Comparison of ENCODE assay signal across 23 mouse cellular contexts in the genomic region with DNA sequence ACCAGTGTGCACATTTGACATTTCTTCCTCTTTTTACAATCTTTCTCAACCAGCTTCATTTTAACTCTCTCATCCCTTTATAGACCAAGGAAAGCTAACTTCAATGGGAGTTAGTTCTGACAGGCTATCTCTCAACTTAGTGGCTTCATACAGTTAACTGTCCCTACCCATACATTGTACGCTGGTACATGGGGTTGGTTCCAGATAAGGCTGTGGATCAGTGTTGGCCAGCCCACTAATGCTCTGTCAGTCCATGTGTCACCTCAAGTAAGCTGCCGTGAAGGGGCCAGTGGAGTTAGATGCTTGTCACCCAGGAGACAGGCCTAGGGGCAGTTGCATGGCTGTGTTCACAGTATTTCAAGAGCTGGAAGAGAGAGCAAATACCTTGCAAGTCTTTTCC.
A peak's percentile ranks its signal among the peaks of the same experiment; 100 is the strongest.
DNase-seq lines count a peak whose midpoint lies in the region; ATAC-seq and TF ChIP-seq lines count a peak whose summit lies in the region.
"Had no signal": no experiment of that assay in that cellular context is flagged by ENCODE, and none has a peak within 500 bp of the region (broad histone marks: within the 10 kb centered on the region; RNA-seq: fewer than 3 reads in every experiment).

No protein-coding gene starts in this region.

- no peak overlapping the region for H3K9ac ChIP-seq in liver, embryonic 12.5 days
- H3K9ac ChIP-seq in liver, postnatal 0 days (replicated peaks) = no peak overlapping the region
- H3K9ac ChIP-seq in liver, embryonic 14.5 days (replicated peaks) = no peak overlapping the region
- H3K9ac ChIP-seq: embryonic facial prominence, embryonic 12.5 days; forebrain, embryonic 13.5 days; forebrain, embryonic 15.5 days; forebrain, postnatal 0 days had no signal

- H3K4me2 ChIP-seq in liver, embryonic 12.5 days = no peak overlapping the region
- H3K4me2 ChIP-seq in liver, postnatal 0 days (ENCODE audit: low read depth, low read length) = no peak overlapping the region
- H3K4me2 ChIP-seq in liver, embryonic 14.5 days (ENCODE audit: low read depth) = no peak overlapping the region
- H3K4me2 ChIP-seq: embryonic facial prominence, embryonic 12.5 days; forebrain, embryonic 13.5 days; forebrain, embryonic 15.5 days had no signal

- peak; percentile 63; the same call in 1 of the 2 replicates for ATAC-seq in liver, embryonic 12.5 days
- no peak for ATAC-seq in liver, postnatal 0 days
- peak; percentile 55 for ATAC-seq in common myeloid progenitor, adult 5-6 weeks (replicated peaks; ENCODE audit: low read depth, poor library complexity, severe bottlenecking)
- ATAC-seq in liver, embryonic 14.5 days (ENCODE audit: insufficient read depth) = peak; percentile 39; the same call in 1 of the 2 replicates
- ATAC-seq in megakaryocyte-erythroid progenitor cell, adult 5-6 weeks (replicated peaks; ENCODE audit: low FRiP score, low TSS enrichment, poor library complexity, severe bottlenecking) = peak; percentile 84
- ATAC-seq: activated CD4-positive, CD25-positive, alpha-beta regulatory T cell, adult 4 months; forebrain, embryonic 13.5 days; forebrain, embryonic 15.5 days; forebrain, postnatal 0 days; Patski had no signal

- DNase-seq in liver, postnatal 0 days = no peak
- DNase-seq in liver, embryonic 14.5 days (ENCODE audit: low read depth in 3 of 3, low spot score in 3 of 3) = no peak
- no peak for DNase-seq in gastrocnemius, adult 2 months
- no peak for DNase-seq in thymus, adult 2 months
- no peak for DNase-seq in midbrain, embryonic 10.5 days (ENCODE audit: low spot score)
- DNase-seq: adrenal gland, adult 8-10 months; adrenal gland, postnatal 14 days; adrenal gland, postnatal 36 days; cerebellum, adult 11-12 months; cerebellum, adult 2 months; cerebellum, adult 9-10 months; cerebellum, postnatal 10 days; cerebellum, postnatal 36 days; forebrain, postnatal 0 days had no signal

- no peak for TF ChIP-seq EP300 in liver, postnatal 0 days (IDR thresholded peaks at IDR 0.05; ENCODE audit: low read depth)
- no peak for TF ChIP-seq EP300 in liver, embryonic 14.5 days (IDR thresholded peaks at IDR 0.05; ENCODE audit: low read depth)

- H3K27ac ChIP-seq in liver, embryonic 12.5 days = no peak overlapping the region
- H3K27ac ChIP-seq in liver, postnatal 0 days (ENCODE audit: low read depth) = no peak overlapping the region
- no peak overlapping the region for H3K27ac ChIP-seq in liver, embryonic 14.5 days
- no peak overlapping the region for H3K27ac ChIP-seq in gastrocnemius, adult 2 months
- H3K27ac ChIP-seq in thymus, adult 2 months (ENCODE audit: control insufficient read depth, insufficient read depth, low read length) = no peak overlapping the region
- H3K27ac ChIP-seq in midbrain, embryonic 10.5 days (replicated peaks) = no peak overlapping the region
- H3K27ac ChIP-seq: embryonic facial prominence, embryonic 10.5 days; embryonic facial prominence, embryonic 12.5 days; forebrain, embryonic 13.5 days; forebrain, embryonic 15.5 days had no signal

- TF ChIP-seq POLR2A in thymus, adult 2 months (IDR thresholded peaks at IDR 0.05; ENCODE audit: control insufficient read depth, extremely low read depth, insufficient read depth, low read length, poor library complexity) = no peak

- H3K27me3 ChIP-seq in liver, embryonic 12.5 days (replicated peaks) = no peaks in the 10 kb centered on the region
- no peaks in the 10 kb centered on the region for H3K27me3 ChIP-seq in liver, postnatal 0 days (ENCODE audit: insufficient read depth, low read length)
- H3K27me3 ChIP-seq in liver, embryonic 14.5 days (ENCODE audit: control insufficient read depth, insufficient read depth, low read length) = no peaks in the 10 kb centered on the region
- no peaks in the 10 kb centered on the region for H3K27me3 ChIP-seq in thymus, adult 2 months (ENCODE audit: control insufficient read depth, insufficient read depth, low read length)
- H3K27me3 ChIP-seq in midbrain, embryonic 10.5 days (ENCODE audit: low read depth, poor library complexity, severe bottlenecking) = no peaks in the 10 kb centered on the region
- H3K27me3 ChIP-seq: embryonic facial prominence, embryonic 12.5 days; forebrain, embryonic 13.5 days; forebrain, embryonic 15.5 days; Patski had no signal

- H3K9me3 ChIP-seq in liver, embryonic 12.5 days (replicated peaks) = no peaks in the 10 kb centered on the region
- no peaks in the 10 kb centered on the region for H3K9me3 ChIP-seq in liver, postnatal 0 days (ENCODE audit: low read length)
- no peaks in the 10 kb centered on the region for H3K9me3 ChIP-seq in liver, embryonic 14.5 days (ENCODE audit: control insufficient read depth, low read length)
- no peaks in the 10 kb centered on the region for H3K9me3 ChIP-seq in midbrain, embryonic 10.5 days (replicated peaks)
- H3K9me3 ChIP-seq: embryonic facial prominence, embryonic 10.5 days; embryonic facial prominence, embryonic 12.5 days; forebrain, embryonic 13.5 days; forebrain, embryonic 15.5 days had no signal

- H3K4me1 ChIP-seq in liver, embryonic 12.5 days = 0 out of 2 replicates have a peak, but pooled peaks cover 2% of the 10 kb centered on the region
- H3K4me1 ChIP-seq in liver, postnatal 0 days (ENCODE audit: insufficient read depth) = no peaks in the 10 kb centered on the region
- no peaks in the 10 kb centered on the region for H3K4me1 ChIP-seq in liver, embryonic 14.5 days (replicated peaks; ENCODE audit: control insufficient read depth in 2 of 2, insufficient read depth in 2 of 2, low read length in 1 of 2)
- H3K4me1 ChIP-seq in thymus, adult 2 months (replicated peaks; ENCODE audit: control insufficient read depth, insufficient read depth, low read length) = no peaks in the 10 kb centered on the region
- no peaks in the 10 kb centered on the region for H3K4me1 ChIP-seq in midbrain, embryonic 10.5 days
- H3K4me1 ChIP-seq: embryonic facial prominence, embryonic 10.5 days; embryonic facial prominence, embryonic 12.5 days; forebrain, embryonic 13.5 days; forebrain, embryonic 15.5 days had no signal

- intact Hi-C loops in gastrocnemius, adult 2 months (cut with DNase I) = no loop called here

- H3K4me3 ChIP-seq in liver, embryonic 12.5 days = no peak overlapping the region
- no peak overlapping the region for H3K4me3 ChIP-seq in liver, postnatal 0 days (ENCODE audit: low read depth, low read length)
- H3K4me3 ChIP-seq in liver, embryonic 14.5 days (ENCODE audit: insufficient read depth in 1 of 2, low read depth in 2 of 2, low read length in 2 of 2) = no peak overlapping the region
- no peak overlapping the region for H3K4me3 ChIP-seq in gastrocnemius, adult 2 months
- no peak overlapping the region for H3K4me3 ChIP-seq in thymus, adult 2 months (ENCODE audit: control insufficient read depth, insufficient read depth, low read length)
- H3K4me3 ChIP-seq in midbrain, embryonic 10.5 days = no peak overlapping the region
- H3K4me3 ChIP-seq: embryonic facial prominence, embryonic 10.5 days; embryonic facial prominence, embryonic 12.5 days; forebrain, embryonic 13.5 days; forebrain, embryonic 15.5 days had no signal

- TF ChIP-seq CTCF in liver, postnatal 0 days (IDR thresholded peaks at IDR 0.05; ENCODE audit: low read depth) = no peak
- no peak for TF ChIP-seq CTCF in liver, embryonic 14.5 days (IDR thresholded peaks at IDR 0.05; ENCODE audit: low read depth)
- TF ChIP-seq CTCF in gastrocnemius, adult 2 months (IDR thresholded peaks at IDR 0.05) = no peak
- TF ChIP-seq CTCF in thymus, adult 2 months (IDR thresholded peaks at IDR 0.05; ENCODE audit: borderline replicate concordance, control insufficient read depth, extremely low read depth, insufficient read depth, low read length, poor library complexity) = no peak

- WGBS in liver, embryonic 12.5 days (ENCODE audit: insufficient replicate concordance) = 27% methylated on average over 2 of the region's 2 CpGs
- WGBS in liver, postnatal 0 days (ENCODE audit: insufficient replicate concordance) = 57% methylated on average over 2 of the region's 2 CpGs
- 32% methylated on average over 2 of the region's 2 CpGs for WGBS in liver, embryonic 14.5 days (ENCODE audit: insufficient replicate concordance)
- 94% methylated on average over 2 of the region's 2 CpGs for WGBS in thymus, adult 2 months
- 86% methylated on average over 2 of the region's 2 CpGs for WGBS in midbrain, embryonic 10.5 days

- H3K36me3 ChIP-seq in liver, embryonic 12.5 days = no peaks in the 10 kb centered on the region
- H3K36me3 ChIP-seq in liver, postnatal 0 days (replicated peaks; ENCODE audit: insufficient read depth, low read length) = no peaks in the 10 kb centered on the region
- H3K36me3 ChIP-seq in liver, embryonic 14.5 days (replicated peaks; ENCODE audit: control insufficient read depth, insufficient read depth, low read depth) = no peaks in the 10 kb centered on the region
- no peaks in the 10 kb centered on the region for H3K36me3 ChIP-seq in thymus, adult 2 months (ENCODE audit: control insufficient read depth, insufficient read depth, low read length)
- H3K36me3 ChIP-seq in midbrain, embryonic 10.5 days = no peaks in the 10 kb centered on the region
- H3K36me3 ChIP-seq: embryonic facial prominence, embryonic 10.5 days; embryonic facial prominence, embryonic 12.5 days; forebrain, embryonic 15.5 days had no signal
